ENCODE assay signal across 21 mouse cellular contexts in genomic region chr3:88367517-88367916, GRCm38 (mm10). TPM values are rescaled to one million over a fixed set of nuclear protein-coding genes. Genes with fewer than 3 reads are reported as not detected.
A peak's percentile ranks its signal among the peaks of the same experiment; 100 is the strongest.
DNase-seq lines count a peak whose midpoint lies in the region; ATAC-seq and TF ChIP-seq lines count a peak whose summit lies in the region.
"Not testable (repeated sequence)": the region's sequence is repeated elsewhere in the genome, so short reads cannot be mapped to it uniquely, and the experiment has no call there.
"Had no signal": no experiment of that assay in that cellular context is flagged by ENCODE, and none has a peak within 500 bp of the region (broad histone marks: within the 10 kb centered on the region; RNA-seq: fewer than 3 reads in every experiment).

No protein-coding gene starts in this region.

- not testable (repeated sequence) for TF ChIP-seq CTCF in hindbrain, postnatal 0 days (IDR thresholded peaks at IDR 0.05; ENCODE audit: low read depth)

- H3K27me3 ChIP-seq in embryonic facial prominence, embryonic 14.5 days (replicated peaks; ENCODE audit: control insufficient read depth, insufficient read depth, low read length), result peaks cover 16% of the 10 kb centered on the region
- not testable (repeated sequence) for H3K27me3 ChIP-seq in forebrain, embryonic 16.5 days (replicated peaks; ENCODE audit: control insufficient read depth, insufficient read depth, low read length); hindbrain, postnatal 0 days (ENCODE audit: insufficient read depth, low read length)
- peaks cover 22% of the 10 kb centered on the region for H3K27me3 ChIP-seq in hindbrain, embryonic 12.5 days
- H3K27me3 ChIP-seq in limb, embryonic 14.5 days (ENCODE audit: control insufficient read depth, insufficient read depth, low read length), result peaks cover 16% of the 10 kb centered on the region
- H3K27me3 ChIP-seq in midbrain, embryonic 12.5 days, result peaks cover 32% of the 10 kb centered on the region
- H3K27me3 ChIP-seq in neural tube, embryonic 13.5 days, result peaks cover 20% of the 10 kb centered on the region

- H3K9ac ChIP-seq in embryonic facial prominence, embryonic 14.5 days (ENCODE audit: low read depth, low read length); forebrain, embryonic 16.5 days (replicated peaks; ENCODE audit: low read depth, low read length); hindbrain, embryonic 12.5 days; hindbrain, postnatal 0 days (replicated peaks; ENCODE audit: low read length); limb, embryonic 14.5 days (ENCODE audit: low read depth, low read length, severe bottlenecking); midbrain, embryonic 12.5 days (replicated peaks); neural tube, embryonic 13.5 days: not testable (repeated sequence)

- H3K9me3 ChIP-seq in embryonic facial prominence, embryonic 14.5 days (ENCODE audit: control insufficient read depth, low read length); forebrain, embryonic 16.5 days (ENCODE audit: control insufficient read depth, low read length); hindbrain, embryonic 12.5 days (replicated peaks); hindbrain, postnatal 0 days (ENCODE audit: low read length); limb, embryonic 14.5 days (ENCODE audit: control insufficient read depth, low read length); midbrain, embryonic 12.5 days; neural tube, embryonic 13.5 days: not testable (repeated sequence)

- not testable (repeated sequence) for H3K27ac ChIP-seq in embryonic facial prominence, embryonic 14.5 days (replicated peaks; ENCODE audit: low read depth, low read length); forebrain, embryonic 16.5 days (ENCODE audit: low read length); hindbrain, embryonic 12.5 days; hindbrain, postnatal 0 days; limb, embryonic 14.5 days (replicated peaks; ENCODE audit: low read depth, low read length); midbrain, embryonic 12.5 days (replicated peaks); neural tube, embryonic 13.5 days (replicated peaks)

- not testable (repeated sequence) for H3K4me1 ChIP-seq in embryonic facial prominence, embryonic 14.5 days (ENCODE audit: control insufficient read depth, insufficient read depth, low read length); forebrain, embryonic 16.5 days (replicated peaks; ENCODE audit: control insufficient read depth, insufficient read depth, low read length); hindbrain, postnatal 0 days (ENCODE audit: insufficient read depth, low read length); limb, embryonic 14.5 days (ENCODE audit: control insufficient read depth, insufficient read depth, low read length); midbrain, embryonic 12.5 days; neural tube, embryonic 13.5 days (replicated peaks)
- peaks cover 15% of the 10 kb centered on the region for H3K4me1 ChIP-seq in hindbrain, embryonic 12.5 days

- H3K4me3 ChIP-seq in embryonic facial prominence, embryonic 14.5 days (ENCODE audit: low read depth, low read length); forebrain, embryonic 16.5 days (replicated peaks; ENCODE audit: low read length); hindbrain, embryonic 12.5 days; hindbrain, postnatal 0 days (ENCODE audit: low read length); limb, embryonic 14.5 days (replicated peaks; ENCODE audit: low read length); midbrain, embryonic 12.5 days; neural tube, embryonic 13.5 days: not testable (repeated sequence)

- ATAC-seq in embryonic facial prominence, embryonic 14.5 days (ENCODE audit: low read depth), result not testable (repeated sequence)
- ATAC-seq in forebrain, embryonic 16.5 days, result peak; percentile 19
- ATAC-seq in hindbrain, embryonic 12.5 days (ENCODE audit: low FRiP score), result peak; percentile 47; the same call in 1 of the 2 replicates
- 0 out of 2 replicates have a peak, but pooled peaks have one; percentile 2 for ATAC-seq in hindbrain, postnatal 0 days
- 0 out of 2 replicates have a peak, but pooled peaks have one; percentile 2 for ATAC-seq in limb, embryonic 14.5 days (ENCODE audit: low FRiP score, low read depth)
- ATAC-seq in midbrain, embryonic 12.5 days (ENCODE audit: low FRiP score, low read depth), result peak; percentile 24
- peak; percentile 33; the same call in 1 of the 2 replicates for ATAC-seq in neural tube, embryonic 13.5 days (ENCODE audit: low read depth)

- not testable (repeated sequence) for TF ChIP-seq POLR2A in limb, embryonic 14.5 days (IDR thresholded peaks at IDR 0.05; ENCODE audit: borderline replicate concordance, extremely low read depth, insufficient read depth, insufficient read length)

- peak overlapping the region; percentile 46; the same call in 1 of the 2 replicates for H3K4me2 ChIP-seq in embryonic facial prominence, embryonic 14.5 days (ENCODE audit: low read depth, low read length)
- H3K4me2 ChIP-seq in forebrain, embryonic 16.5 days (ENCODE audit: low read length); hindbrain, embryonic 12.5 days (replicated peaks); hindbrain, postnatal 0 days (ENCODE audit: low read depth, low read length); limb, embryonic 14.5 days (replicated peaks; ENCODE audit: low read depth, low read length, severe bottlenecking); midbrain, embryonic 12.5 days (replicated peaks); neural tube, embryonic 13.5 days: not testable (repeated sequence)

- WGBS in embryonic facial prominence, embryonic 14.5 days, result 45% methylated on average over 3 of the region's 7 CpGs
- WGBS in forebrain, embryonic 16.5 days, result 47% methylated on average over 3 of the region's 7 CpGs
- WGBS in hindbrain, embryonic 12.5 days, result 47% methylated on average over 4 of the region's 7 CpGs
- 45% methylated on average over 3 of the region's 7 CpGs for WGBS in hindbrain, postnatal 0 days
- WGBS in limb, embryonic 14.5 days, result 43% methylated on average over 3 of the region's 7 CpGs
- WGBS in midbrain, embryonic 12.5 days, result 39% methylated on average over 3 of the region's 7 CpGs
- 51% methylated on average over 3 of the region's 7 CpGs for WGBS in neural tube, embryonic 13.5 days

- not testable (repeated sequence) for H3K36me3 ChIP-seq in embryonic facial prominence, embryonic 14.5 days (ENCODE audit: control insufficient read depth, insufficient read depth, low read length); forebrain, embryonic 16.5 days (ENCODE audit: control insufficient read depth, insufficient read depth); hindbrain, embryonic 12.5 days; hindbrain, postnatal 0 days (ENCODE audit: insufficient read depth, low read length); limb, embryonic 14.5 days (ENCODE audit: control insufficient read depth, insufficient read depth, low read length); midbrain, embryonic 12.5 days; neural tube, embryonic 13.5 days

- not testable (repeated sequence) for DNase-seq in embryonic facial prominence, embryonic 14.5 days (ENCODE audit: low spot score); hindbrain, postnatal 0 days (ENCODE audit: low spot score); limb, embryonic 14.5 days (ENCODE audit: low spot score)

RNA-seq across cellular contexts. Expression of gene Paqr6, which starts 3.1 kb away (rescaled TPM):
- polyA plus RNA-seq in embryonic facial prominence, embryonic 14.5 days (2014; fragmentation: Nextera tagmentation; extraction: Ambion mirVana), result 7.3 and 9.2 TPM in 2 replicates
- 1.1 and 2.3 TPM in 2 replicates for polyA plus RNA-seq in forebrain, embryonic 16.5 days (2015; fragmentation: Nextera tagmentation; extraction: Ambion mirVana)
- 2.2 and 2.8 TPM in 2 replicates for polyA plus RNA-seq in hindbrain, embryonic 12.5 days (2016; fragmentation: Nextera tagmentation; extraction: Ambion mirVana)
- 8.3 and 10.1 TPM in 2 replicates for total RNA-seq in hindbrain, postnatal 0 days (2014; rRNA removed)
- polyA plus RNA-seq in hindbrain, postnatal 0 days (2015; fragmentation: Nextera tagmentation; extraction: Ambion mirVana), result 8.6 and 10.3 TPM in 2 replicates
- polyA plus RNA-seq in limb, embryonic 14.5 days (2012; rRNA removed), result 15.9 and 17.2 TPM in 2 replicates
- polyA plus RNA-seq in limb, embryonic 14.5 days (2014; fragmentation: Nextera tagmentation; extraction: Ambion mirVana), result 13.9 and 15.1 TPM in 2 replicates
- polyA plus RNA-seq in midbrain, embryonic 12.5 days (2016; fragmentation: Nextera tagmentation; extraction: Ambion mirVana), result 0.82 and 0.89 TPM in 2 replicates
- 3.4 and 5.3 TPM in 2 replicates for polyA plus RNA-seq in neural tube, embryonic 13.5 days (2015; fragmentation: Nextera tagmentation; extraction: Ambion mirVana)
- total RNA-seq: megakaryocyte-erythroid progenitor cell, adult 5-6 weeks had no signal
- polyA plus RNA-seq: CD4-positive, CD25-positive, alpha-beta regulatory T cell, adult 4 months; macrophage had no signal

RNA-seq across cellular contexts. Expression of gene Bglap3, which starts 5.0 kb away (rescaled TPM):
- polyA plus RNA-seq in embryonic facial prominence, embryonic 14.5 days (2014; fragmentation: Nextera tagmentation; extraction: Ambion mirVana), result 1.5 and 4.6 TPM in 2 replicates
- polyA plus RNA-seq in forebrain, embryonic 16.5 days (2015; fragmentation: Nextera tagmentation; extraction: Ambion mirVana), result not detected in 2 replicates
- polyA plus RNA-seq in hindbrain, embryonic 12.5 days (2016; fragmentation: Nextera tagmentation; extraction: Ambion mirVana), result not detected in 2 replicates
- total RNA-seq in hindbrain, postnatal 0 days (2014; rRNA removed), result not detected in 2 replicates
- 0.15 TPM in 1 of 2 replicates, not detected in the other for polyA plus RNA-seq in hindbrain, postnatal 0 days (2015; fragmentation: Nextera tagmentation; extraction: Ambion mirVana)
- polyA plus RNA-seq in limb, embryonic 14.5 days (2012; rRNA removed), result 2.0 and 2.2 TPM in 2 replicates
- polyA plus RNA-seq in limb, embryonic 14.5 days (2014; fragmentation: Nextera tagmentation; extraction: Ambion mirVana), result 1.7 and 2.5 TPM in 2 replicates
- 0.10 TPM in 1 of 2 replicates, not detected in the other for polyA plus RNA-seq in midbrain, embryonic 12.5 days (2016; fragmentation: Nextera tagmentation; extraction: Ambion mirVana)
- polyA plus RNA-seq in neural tube, embryonic 13.5 days (2015; fragmentation: Nextera tagmentation; extraction: Ambion mirVana), result not detected in 2 replicates
- total RNA-seq: heart, adult 8-10 months; heart, postnatal 25 days; megakaryocyte-erythroid progenitor cell, adult 5-6 weeks had no signal
- polyA plus RNA-seq: CD4-positive, CD25-positive, alpha-beta regulatory T cell, adult 4 months; heart, embryonic 14.5 days; macrophage had no signal

RNA-seq across cellular contexts. Expression of gene Bglap2, which starts 11.0 kb away (rescaled TPM):
- 6.5 and 27.0 TPM in 2 replicates for polyA plus RNA-seq in embryonic facial prominence, embryonic 14.5 days (2014; fragmentation: Nextera tagmentation; extraction: Ambion mirVana)
- 2.2 TPM in 1 of 2 replicates, not detected in the other for polyA plus RNA-seq in forebrain, embryonic 16.5 days (2015; fragmentation: Nextera tagmentation; extraction: Ambion mirVana)
- polyA plus RNA-seq in hindbrain, embryonic 12.5 days (2016; fragmentation: Nextera tagmentation; extraction: Ambion mirVana), result not detected in 2 replicates
- not detected in 2 replicates for total RNA-seq in hindbrain, postnatal 0 days (2014; rRNA removed)
- polyA plus RNA-seq in hindbrain, postnatal 0 days (2015; fragmentation: Nextera tagmentation; extraction: Ambion mirVana), result not detected in 2 replicates
- polyA plus RNA-seq in limb, embryonic 14.5 days (2012; rRNA removed), result 0.52 and 0.60 TPM in 2 replicates
- polyA plus RNA-seq in limb, embryonic 14.5 days (2014; fragmentation: Nextera tagmentation; extraction: Ambion mirVana), result 0.77 and 1.9 TPM in 2 replicates
- polyA plus RNA-seq in midbrain, embryonic 12.5 days (2016; fragmentation: Nextera tagmentation; extraction: Ambion mirVana), result not detected in 2 replicates
- not detected in 2 replicates for polyA plus RNA-seq in neural tube, embryonic 13.5 days (2015; fragmentation: Nextera tagmentation; extraction: Ambion mirVana)
- total RNA-seq: adrenal gland, postnatal 14 days; heart, adult 8-10 months; heart, postnatal 25 days; left cerebral cortex, postnatal 10 days; megakaryocyte-erythroid progenitor cell, adult 5-6 weeks had no signal
- polyA plus RNA-seq: CD4-positive, CD25-positive, alpha-beta regulatory T cell, adult 4 months; gonadal fat pad, adult 2 months; heart, embryonic 14.5 days; intestine, embryonic 16.5 days; limb, embryonic 10.5 days; liver, embryonic 14.5 days; macrophage had no signal

RNA-seq across cellular contexts. Expression of gene Bglap, which starts 16.7 kb away (rescaled TPM):
- 7.9 and 33.0 TPM in 2 replicates for polyA plus RNA-seq in embryonic facial prominence, embryonic 14.5 days (2014; fragmentation: Nextera tagmentation; extraction: Ambion mirVana)
- polyA plus RNA-seq in forebrain, embryonic 16.5 days (2015; fragmentation: Nextera tagmentation; extraction: Ambion mirVana), result 1.1 TPM in 1 of 2 replicates, not detected in the other
- not detected in 2 replicates for polyA plus RNA-seq in hindbrain, embryonic 12.5 days (2016; fragmentation: Nextera tagmentation; extraction: Ambion mirVana)
- not detected in 2 replicates for total RNA-seq in hindbrain, postnatal 0 days (2014; rRNA removed)
- not detected in 2 replicates for polyA plus RNA-seq in hindbrain, postnatal 0 days (2015; fragmentation: Nextera tagmentation; extraction: Ambion mirVana)
- 0.94 and 1.00 TPM in 2 replicates for polyA plus RNA-seq in limb, embryonic 14.5 days (2012; rRNA removed)
- 1.7 and 3.1 TPM in 2 replicates for polyA plus RNA-seq in limb, embryonic 14.5 days (2014; fragmentation: Nextera tagmentation; extraction: Ambion mirVana)
- not detected in 2 replicates for polyA plus RNA-seq in midbrain, embryonic 12.5 days (2016; fragmentation: Nextera tagmentation; extraction: Ambion mirVana)
- polyA plus RNA-seq in neural tube, embryonic 13.5 days (2015; fragmentation: Nextera tagmentation; extraction: Ambion mirVana), result not detected in 2 replicates
- total RNA-seq: heart, adult 8-10 months; heart, postnatal 25 days had no signal
- polyA plus RNA-seq: CD4-positive, CD25-positive, alpha-beta regulatory T cell, adult 4 months; gonadal fat pad, adult 2 months; heart, embryonic 14.5 days; intestine, embryonic 16.5 days; limb, embryonic 10.5 days; liver, embryonic 14.5 days; lung, adult 2 months; macrophage; stomach, embryonic 16.5 days had no signal

RNA-seq across cellular contexts. Expression of gene Smg5, which starts 31.5 kb away (rescaled TPM):
- 31.3 and 33.6 TPM in 2 replicates for polyA plus RNA-seq in embryonic facial prominence, embryonic 14.5 days (2014; fragmentation: Nextera tagmentation; extraction: Ambion mirVana)
- 57.5 and 65.9 TPM in 2 replicates for polyA plus RNA-seq in forebrain, embryonic 16.5 days (2015; fragmentation: Nextera tagmentation; extraction: Ambion mirVana)
- 83.3 and 83.8 TPM in 2 replicates for polyA plus RNA-seq in hindbrain, embryonic 12.5 days (2016; fragmentation: Nextera tagmentation; extraction: Ambion mirVana)
- total RNA-seq in hindbrain, postnatal 0 days (2014; rRNA removed), result 78.8 and 98.1 TPM in 2 replicates
- 42.9 and 43.0 TPM in 2 replicates for polyA plus RNA-seq in hindbrain, postnatal 0 days (2015; fragmentation: Nextera tagmentation; extraction: Ambion mirVana)
- 83.3 and 88.1 TPM in 2 replicates for polyA plus RNA-seq in limb, embryonic 14.5 days (2012; rRNA removed)
- polyA plus RNA-seq in limb, embryonic 14.5 days (2014; fragmentation: Nextera tagmentation; extraction: Ambion mirVana), result 33.8 and 40.1 TPM in 2 replicates
- 94.1 and 101 TPM in 2 replicates for polyA plus RNA-seq in midbrain, embryonic 12.5 days (2016; fragmentation: Nextera tagmentation; extraction: Ambion mirVana)
- 57.2 and 66.1 TPM in 2 replicates for polyA plus RNA-seq in neural tube, embryonic 13.5 days (2015; fragmentation: Nextera tagmentation; extraction: Ambion mirVana)
